Mouse (Mus musculus): ENCODE data around the gene Rab2b. TPM values are rescaled to one million over a fixed set of nuclear protein-coding genes. Genes with fewer than 3 reads are reported as not detected.

Gene Rab2b
- polyA plus RNA-seq, 1 experiment from 2014 or later: 38.5 TPM

DNA sequence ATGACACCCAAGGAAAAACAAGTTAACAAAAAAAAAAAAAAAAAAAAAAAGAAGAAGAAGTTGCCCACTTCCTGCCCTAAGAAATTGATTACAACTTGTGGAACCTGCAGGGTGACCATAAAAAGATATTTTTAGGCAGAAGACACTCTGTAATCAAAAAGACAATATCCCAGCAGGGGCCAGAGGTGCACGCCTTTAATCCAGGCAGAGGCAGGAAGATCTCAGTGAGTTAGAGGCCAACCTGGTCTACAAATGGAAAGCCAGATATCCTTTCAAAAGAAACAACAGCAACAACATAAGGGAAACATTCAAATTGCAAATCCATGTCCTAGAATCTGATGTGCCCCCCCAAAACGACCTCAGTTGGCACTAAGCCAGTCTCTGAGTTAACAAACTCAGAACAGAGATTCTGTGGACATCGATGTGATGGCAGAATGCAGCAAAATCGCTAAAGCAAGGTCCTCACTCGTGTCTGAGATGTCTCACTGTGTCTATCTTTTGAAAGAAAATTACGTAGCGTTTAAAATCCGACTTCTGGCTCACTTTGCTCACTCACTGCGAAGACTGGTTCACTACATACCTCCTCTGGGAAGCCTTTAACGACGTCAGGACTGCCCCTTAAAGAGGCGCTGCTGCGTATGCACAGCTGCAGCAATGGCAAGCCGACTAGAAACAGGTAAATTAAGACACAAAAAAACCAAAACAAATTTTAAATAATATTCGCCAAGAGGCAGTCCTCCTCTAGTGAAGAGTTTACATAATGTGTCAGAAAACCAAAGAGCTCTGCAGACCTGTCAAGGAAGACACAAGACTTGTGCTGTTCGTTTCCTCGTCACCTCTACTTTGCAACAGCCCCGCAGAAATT is 22.8 kb downstream of the Rab2b start:
- Histone ChIP-seq H3K4me1 (peaks cover 22% of the 10 kb centered on the region), H3K9me3 (no peaks in the 10 kb centered on the region), H3K4me3 (peak overlapping the region; percentile 93), H3K36me3 (no peaks in the 10 kb centered on the region), H3K4me2 (replicated peaks) (peak overlapping the region; percentile 79), H3K27ac (replicated peaks) (peak overlapping the region; percentile 93), H3K27me3 (no peaks in the 10 kb centered on the region), H3K9ac (replicated peaks) (peak overlapping the region; percentile 78)
- WGBS: 9% methylated on average over 18 of the region's 18 CpGs
- no peak for ATAC-seq (ENCODE audit: low FRiP score, low read depth)

- H3K9me3 ChIP-seq: no peaks in the 10 kb centered on the region
- H3K4me1 ChIP-seq: peaks cover 13% of the 10 kb centered on the region
- H3K4me3 ChIP-seq: no peak overlapping the region
- ATAC-seq (ENCODE audit: low FRiP score, low read depth): no peak
- H3K27ac ChIP-seq (replicated peaks): no peak overlapping the region
- no peaks in the 10 kb centered on the region for H3K36me3 ChIP-seq
- H3K4me2 ChIP-seq (replicated peaks): no peak overlapping the region
- H3K27me3 ChIP-seq: no peaks in the 10 kb centered on the region
- WGBS: 85% methylated on average over 4 of the region's 4 CpGs
- no peak overlapping the region for H3K9ac ChIP-seq (replicated peaks)
Observed at GRCm38 (mm10) chr14:52246129-52246528, 33.2 kb downstream of the Rab2b start.

GRCm38 (mm10) chr14:52244690-52245042 is 34.7 kb downstream of the Rab2b start:
- H3K36me3 ChIP-seq: peaks cover 4% of the 10 kb centered on the region; the same call in 1 of the 2 replicates
- ATAC-seq (ENCODE audit: low FRiP score, low read depth): peak; percentile 87
- WGBS: 8% methylated on average over 7 of the region's 7 CpGs
- peak overlapping the region; percentile 86 for H3K9ac ChIP-seq (replicated peaks)
- peak overlapping the region; percentile 82 for H3K4me3 ChIP-seq
- H3K4me1 ChIP-seq: peaks cover 13% of the 10 kb centered on the region
- H3K4me2 ChIP-seq (replicated peaks): peak overlapping the region; percentile 83
- H3K27ac ChIP-seq (replicated peaks): peak overlapping the region; percentile 36; the same call in 1 of the 2 replicates
- no peaks in the 10 kb centered on the region for H3K27me3 ChIP-seq
- H3K9me3 ChIP-seq: no peaks in the 10 kb centered on the region

GRCm38 (mm10) chr14:52244041-52244689 is 35.2 kb downstream of the Rab2b start:
- peak; percentile 100 for ATAC-seq (ENCODE audit: low FRiP score, low read depth)
- no peaks in the 10 kb centered on the region for H3K27me3 ChIP-seq
- under 1% methylated on average over 32 of the region's 32 CpGs for WGBS
- no peaks in the 10 kb centered on the region for H3K9me3 ChIP-seq
- H3K4me3 ChIP-seq: peak overlapping the region; percentile 82
- H3K9ac ChIP-seq (replicated peaks): peak overlapping the region; percentile 86
- peak overlapping the region; percentile 54; the same call in 1 of the 2 replicates for H3K27ac ChIP-seq (replicated peaks)
- H3K4me2 ChIP-seq (replicated peaks): peak overlapping the region; percentile 83
- peaks cover 13% of the 10 kb centered on the region for H3K4me1 ChIP-seq
- H3K36me3 ChIP-seq: peaks cover 4% of the 10 kb centered on the region; the same call in 1 of the 2 replicates

- 100% methylated on average over 1 of the region's 1 CpGs for WGBS
- Histone ChIP-seq H3K27me3 (no peaks in the 10 kb centered on the region), H3K36me3 (peaks cover 68% of the 10 kb centered on the region), H3K9ac (replicated peaks) (no peak overlapping the region), H3K4me3 (no peak overlapping the region), H3K4me2 (replicated peaks) (no peak overlapping the region), H3K4me1 (no peaks in the 10 kb centered on the region), H3K9me3 (no peaks in the 10 kb centered on the region), H3K27ac (replicated peaks) (no peak overlapping the region)
- ATAC-seq (ENCODE audit: low FRiP score, low read depth): no peak
Observed at GRCm38 (mm10) chr14:52236216-52236615, 43.1 kb downstream of the Rab2b start.

- H3K9ac ChIP-seq (replicated peaks): no peak overlapping the region
- H3K36me3 ChIP-seq: peaks cover 75% of the 10 kb centered on the region
- no peak overlapping the region for H3K4me2 ChIP-seq (replicated peaks)
- 94% methylated on average over 7 of the region's 7 CpGs for WGBS
- no peak for ATAC-seq (ENCODE audit: low FRiP score, low read depth)
- no peak overlapping the region for H3K4me3 ChIP-seq
- no peaks in the 10 kb centered on the region for H3K27me3 ChIP-seq
- H3K27ac ChIP-seq (replicated peaks): no peak overlapping the region
- H3K4me1 ChIP-seq: no peaks in the 10 kb centered on the region
- H3K9me3 ChIP-seq: no peaks in the 10 kb centered on the region
Observed at GRCm38 (mm10) chr14:52235165-52235564, 44.2 kb downstream of the Rab2b start.

DNA sequence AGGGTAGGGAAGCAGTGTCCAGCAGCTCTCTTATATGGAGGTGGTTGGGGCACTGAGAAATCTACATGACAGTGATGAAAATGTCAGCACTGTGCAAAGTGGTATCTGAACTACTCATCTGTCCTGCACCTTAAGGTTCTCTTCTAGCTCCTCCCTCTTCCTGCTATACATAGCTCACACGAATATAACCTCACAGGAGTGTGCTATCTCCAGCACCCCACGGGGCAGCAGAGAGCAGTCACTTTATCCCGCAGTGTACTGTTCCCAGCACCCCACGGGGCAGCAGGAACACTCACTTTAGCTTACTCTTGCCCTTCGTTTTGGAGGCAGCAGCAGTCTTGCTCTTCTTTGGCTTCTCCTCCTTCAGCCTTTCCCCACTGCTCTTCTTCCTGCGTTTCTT is 47.1 kb downstream of the Rab2b start:
- ATAC-seq (ENCODE audit: low FRiP score, low read depth): no peak
- Histone ChIP-seq H3K27me3 (no peaks in the 10 kb centered on the region), H3K4me3 (no peak overlapping the region), H3K27ac (replicated peaks) (no peak overlapping the region), H3K36me3 (peaks cover 99% of the 10 kb centered on the region), H3K9me3 (no peaks in the 10 kb centered on the region), H3K4me2 (replicated peaks) (no peak overlapping the region), H3K9ac (replicated peaks) (no peak overlapping the region), H3K4me1 (no peaks in the 10 kb centered on the region)
- WGBS: 86% methylated on average over 6 of the region's 6 CpGs

- Histone ChIP-seq H3K36me3 (peaks cover 95% of the 10 kb centered on the region), H3K4me3 (no peak overlapping the region), H3K9ac (replicated peaks) (no peak overlapping the region), H3K4me1 (no peaks in the 10 kb centered on the region), H3K27ac (replicated peaks) (no peak overlapping the region), H3K4me2 (replicated peaks) (no peak overlapping the region), H3K27me3 (no peaks in the 10 kb centered on the region), H3K9me3 (no peaks in the 10 kb centered on the region)
- ATAC-seq (ENCODE audit: low FRiP score, low read depth): no peak
- WGBS: 94% methylated on average over 2 of the region's 2 CpGs
Observed at GRCm38 (mm10) chr14:52225972-52226371, 53.4 kb downstream of the Rab2b start.

DNA sequence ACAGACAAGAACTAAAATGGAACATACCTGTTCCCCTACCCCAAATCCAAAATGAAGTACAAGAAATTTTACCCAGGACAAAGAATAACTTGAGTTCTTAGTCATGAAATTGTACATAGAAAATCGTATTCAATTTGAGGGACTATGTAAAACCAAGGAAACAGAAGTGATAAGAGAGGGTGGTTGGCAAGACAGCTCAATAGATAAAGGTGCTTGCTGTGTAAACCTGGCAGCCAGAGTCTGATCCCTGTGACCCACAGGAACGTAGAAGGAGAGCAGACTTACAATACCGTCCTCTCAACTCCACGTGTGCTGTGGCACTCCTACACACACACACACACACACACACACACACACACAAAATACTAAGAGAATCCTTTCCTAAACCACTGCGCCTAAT is 62.1 kb downstream of the Rab2b start:
- no peak for ATAC-seq (ENCODE audit: low FRiP score, low read depth)

More for the DNA sequence above, 62.1 kb downstream of the Rab2b start:
- H3K27me3 ChIP-seq: no peaks in the 10 kb centered on the region
- no peak overlapping the region for H3K4me3 ChIP-seq
- no peaks in the 10 kb centered on the region for H3K9me3 ChIP-seq
- H3K36me3 ChIP-seq: peaks cover 92% of the 10 kb centered on the region
- 89% methylated on average over 5 of the region's 5 CpGs for WGBS
- H3K9ac ChIP-seq (replicated peaks): no peak overlapping the region
- H3K4me2 ChIP-seq (replicated peaks): no peak overlapping the region
- H3K4me1 ChIP-seq: no peaks in the 10 kb centered on the region
- no peak overlapping the region for H3K27ac ChIP-seq (replicated peaks)

Other genes with a start within 250 kb of the Rab2b start
- gene Olfr221, start 237.1 kb downstream of the Rab2b start, polyA plus RNA-seq (2016; fragmentation: Nextera tagmentation; extraction: Ambion mirVana): not detected in 2 replicates
- gene Hnrnpc, start 175.5 kb downstream of the Rab2b start, polyA plus RNA-seq (2016; fragmentation: Nextera tagmentation; extraction: Ambion mirVana): 770 and 818 TPM in 2 replicates
- gene Rpgrip1, start 168.8 kb downstream of the Rab2b start, polyA plus RNA-seq (2016; fragmentation: Nextera tagmentation; extraction: Ambion mirVana): 62.6 and 69.2 TPM in 2 replicates
- gene Supt16, start 82.1 kb downstream of the Rab2b start, polyA plus RNA-seq (2016; fragmentation: Nextera tagmentation; extraction: Ambion mirVana): 75.2 and 82.9 TPM in 2 replicates
- gene Chd8, start 21.8 kb downstream of the Rab2b start, polyA plus RNA-seq (2016; fragmentation: Nextera tagmentation; extraction: Ambion mirVana): 62.1 and 62.5 TPM in 2 replicates
- gene Tox4, start 399 bp downstream of the Rab2b start, polyA plus RNA-seq (2016; fragmentation: Nextera tagmentation; extraction: Ambion mirVana): 53.0 and 54.2 TPM in 2 replicates
- 58.8 and 62.1 TPM in 2 replicates for gene Mettl3, start 25.6 kb upstream of the Rab2b start, polyA plus RNA-seq (2016; fragmentation: Nextera tagmentation; extraction: Ambion mirVana)
- 70.3 and 77.6 TPM in 2 replicates for gene Sall2, start 49.2 kb upstream of the Rab2b start, polyA plus RNA-seq (2016; fragmentation: Nextera tagmentation; extraction: Ambion mirVana)
- gene Olfr1513, start 76.9 kb upstream of the Rab2b start, polyA plus RNA-seq (2016; fragmentation: Nextera tagmentation; extraction: Ambion mirVana): not detected in 2 replicates
- gene Olfr1512, start 99.6 kb upstream of the Rab2b start, polyA plus RNA-seq (2016; fragmentation: Nextera tagmentation; extraction: Ambion mirVana): not detected in 2 replicates
- 0.15 TPM in 1 of 2 replicates, not detected in the other for gene Olfr1511, start 117.8 kb upstream of the Rab2b start, polyA plus RNA-seq (2016; fragmentation: Nextera tagmentation; extraction: Ambion mirVana)
- gene Olfr1510, start 134.8 kb upstream of the Rab2b start, polyA plus RNA-seq (2016; fragmentation: Nextera tagmentation; extraction: Ambion mirVana): not detected in 2 replicates
- not detected in 2 replicates for gene Olfr1509, start 163.4 kb upstream of the Rab2b start, polyA plus RNA-seq (2016; fragmentation: Nextera tagmentation; extraction: Ambion mirVana)
- not detected in 2 replicates for gene Olfr1508, start 187.9 kb upstream of the Rab2b start, polyA plus RNA-seq (2016; fragmentation: Nextera tagmentation; extraction: Ambion mirVana)
- gene Olfr1507, start 216.2 kb upstream of the Rab2b start, polyA plus RNA-seq (2016; fragmentation: Nextera tagmentation; extraction: Ambion mirVana): not detected in 2 replicates

Data from midbrain, embryonic 12.5 days (tissue).